Mouse (Mus musculus): ENCODE results near the gene Lama5. TPM values are rescaled to one million over a fixed set of nuclear protein-coding genes. Genes with fewer than 3 reads are reported as not detected.

Gene Lama5
- polyA plus RNA-seq, 1 experiment from 2014 or later: 1.6 TPM

- Histone ChIP-seq H3K9me3 (replicated peaks) (no peaks in the 10 kb centered on the region), H3K4me3 (replicated peaks) (no peak overlapping the region), H3K36me3 (replicated peaks) (no peaks in the 10 kb centered on the region), H3K27ac (replicated peaks) (no peak overlapping the region), H3K9ac (no peak overlapping the region), H3K27me3 (no peaks in the 10 kb centered on the region), H3K4me2 (no peak overlapping the region), H3K4me1 (replicated peaks) (peaks cover 60% of the 10 kb centered on the region)
- WGBS (ENCODE audit: insufficient replicate concordance): 83% methylated on average over 8 of the region's 8 CpGs
- ATAC-seq (ENCODE audit: insufficient read depth): no peak
Measured at GRCm38 (mm10) chr2:180234353-180234752, 8.7 kb upstream of the Lama5 start.

- no peak overlapping the region for H3K4me2 ChIP-seq
- no peak for ATAC-seq (ENCODE audit: insufficient read depth)
- WGBS (ENCODE audit: insufficient replicate concordance): 56% methylated on average over 7 of the region's 7 CpGs
Measured at GRCm38 (mm10) chr2:180233101-180233904, 7.6 kb upstream of the Lama5 start.

GRCm38 (mm10) chr2:180230482-180230881, 4.8 kb upstream of the Lama5 start:
- H3K4me2 ChIP-seq: no peak overlapping the region
- H3K4me3 ChIP-seq (replicated peaks): no peak overlapping the region
- H3K4me1 ChIP-seq (replicated peaks): peaks cover 46% of the 10 kb centered on the region
- no peaks in the 10 kb centered on the region for H3K36me3 ChIP-seq (replicated peaks)
- no peak overlapping the region for H3K9ac ChIP-seq
- H3K27me3 ChIP-seq: peaks cover 34% of the 10 kb centered on the region
- 60% methylated on average over 4 of the region's 4 CpGs for WGBS (ENCODE audit: insufficient replicate concordance)
- no peak overlapping the region for H3K27ac ChIP-seq (replicated peaks)
- no peaks in the 10 kb centered on the region for H3K9me3 ChIP-seq (replicated peaks)
- ATAC-seq (ENCODE audit: insufficient read depth): no peak

More at GRCm38 (mm10) chr2:180233101-180233904, 7.6 kb upstream of the Lama5 start:
- H3K27me3 ChIP-seq: peaks cover 6% of the 10 kb centered on the region; the same call in 1 of the 2 replicates
- no peak overlapping the region for H3K27ac ChIP-seq (replicated peaks)
- no peaks in the 10 kb centered on the region for H3K9me3 ChIP-seq (replicated peaks)
- peaks cover 54% of the 10 kb centered on the region for H3K4me1 ChIP-seq (replicated peaks)
- no peak overlapping the region for H3K4me3 ChIP-seq (replicated peaks)
- no peaks in the 10 kb centered on the region for H3K36me3 ChIP-seq (replicated peaks)
- H3K9ac ChIP-seq: no peak overlapping the region

- H3K4me3 ChIP-seq (replicated peaks): no peak overlapping the region
- H3K4me1 ChIP-seq (replicated peaks): peaks cover 44% of the 10 kb centered on the region
- no peaks in the 10 kb centered on the region for H3K9me3 ChIP-seq (replicated peaks)
- H3K27ac ChIP-seq (replicated peaks): no peak overlapping the region
- H3K4me2 ChIP-seq: no peak overlapping the region
- no peak overlapping the region for H3K9ac ChIP-seq
- peaks cover 48% of the 10 kb centered on the region for H3K27me3 ChIP-seq
- H3K36me3 ChIP-seq (replicated peaks): no peaks in the 10 kb centered on the region
- ATAC-seq (ENCODE audit: insufficient read depth): no peak
- WGBS (ENCODE audit: insufficient replicate concordance): 64% methylated on average over 3 of the region's 3 CpGs
Measured at GRCm38 (mm10) chr2:180229129-180229528, 3.5 kb upstream of the Lama5 start.

- Histone ChIP-seq H3K4me3 (replicated peaks) (no peak overlapping the region), H3K4me2 (no peak overlapping the region), H3K36me3 (replicated peaks) (no peaks in the 10 kb centered on the region), H3K9ac (no peak overlapping the region), H3K9me3 (replicated peaks) (no peaks in the 10 kb centered on the region), H3K27ac (replicated peaks) (no peak overlapping the region), H3K4me1 (replicated peaks) (peaks cover 41% of the 10 kb centered on the region), H3K27me3 (peaks cover 53% of the 10 kb centered on the region)
- no peak for ATAC-seq (ENCODE audit: insufficient read depth)
- WGBS (ENCODE audit: insufficient replicate concordance): 56% methylated on average over 7 of the region's 7 CpGs
Measured at GRCm38 (mm10) chr2:180228592-180228991, 2.9 kb upstream of the Lama5 start.

GRCm38 (mm10) chr2:180228060-180228458, 2.4 kb upstream of the Lama5 start:
- no peak overlapping the region for H3K27ac ChIP-seq (replicated peaks)
- H3K4me2 ChIP-seq: no peak overlapping the region
- H3K9ac ChIP-seq: no peak overlapping the region
- no peaks in the 10 kb centered on the region for H3K9me3 ChIP-seq (replicated peaks)
- WGBS (ENCODE audit: insufficient replicate concordance): 60% methylated on average over 6 of the region's 6 CpGs
- H3K4me3 ChIP-seq (replicated peaks): no peak overlapping the region
- H3K36me3 ChIP-seq (replicated peaks): no peaks in the 10 kb centered on the region
- ATAC-seq (ENCODE audit: insufficient read depth): no peak
- H3K27me3 ChIP-seq: peaks cover 59% of the 10 kb centered on the region
- peaks cover 35% of the 10 kb centered on the region for H3K4me1 ChIP-seq (replicated peaks)

GRCm38 (mm10) chr2:180227262-180228059, 1.8 kb upstream of the Lama5 start:
- Histone ChIP-seq H3K9me3 (replicated peaks) (no peaks in the 10 kb centered on the region), H3K4me2 (peak overlapping the region; percentile 54), H3K9ac (no peak overlapping the region), H3K4me3 (replicated peaks) (peak overlapping the region; percentile 35), H3K27ac (replicated peaks) (no peak overlapping the region), H3K27me3 (peaks cover 64% of the 10 kb centered on the region), H3K4me1 (replicated peaks) (peaks cover 30% of the 10 kb centered on the region), H3K36me3 (replicated peaks) (no peaks in the 10 kb centered on the region)
- 2% methylated on average over 21 of the region's 21 CpGs for WGBS (ENCODE audit: insufficient replicate concordance)
- ATAC-seq (ENCODE audit: insufficient read depth): peak; percentile 29; the same call in 1 of the 2 replicates

GRCm38 (mm10) chr2:180225044-180225761, 456 bp downstream of the Lama5 start:
- WGBS (ENCODE audit: insufficient replicate concordance): under 1% methylated on average over 55 of the region's 55 CpGs
- Histone ChIP-seq H3K27ac (replicated peaks) (no peak overlapping the region), H3K4me2 (peak overlapping the region; percentile 77), H3K27me3 (peaks cover 64% of the 10 kb centered on the region), H3K9me3 (replicated peaks) (no peaks in the 10 kb centered on the region), H3K9ac (no peak overlapping the region), H3K4me3 (replicated peaks) (peak overlapping the region; percentile 54), H3K4me1 (replicated peaks) (peaks cover 29% of the 10 kb centered on the region), H3K36me3 (replicated peaks) (no peaks in the 10 kb centered on the region)
- ATAC-seq (ENCODE audit: insufficient read depth): peak; percentile 2; the same call in 1 of the 2 replicates

GRCm38 (mm10) chr2:180224647-180225043, 1.0 kb downstream of the Lama5 start:
- WGBS (ENCODE audit: insufficient replicate concordance): 7% methylated on average over 13 of the region's 13 CpGs
- Histone ChIP-seq H3K27me3 (peaks cover 64% of the 10 kb centered on the region), H3K4me1 (replicated peaks) (peaks cover 29% of the 10 kb centered on the region), H3K9ac (no peak overlapping the region), H3K36me3 (replicated peaks) (no peaks in the 10 kb centered on the region), H3K9me3 (replicated peaks) (no peaks in the 10 kb centered on the region), H3K4me2 (peak overlapping the region; percentile 77), H3K4me3 (replicated peaks) (peak overlapping the region; percentile 54), H3K27ac (replicated peaks) (no peak overlapping the region)
- no peak for ATAC-seq (ENCODE audit: insufficient read depth)

GRCm38 (mm10) chr2:180222250-180222649, 3.4 kb downstream of the Lama5 start:
- no peak overlapping the region for H3K4me3 ChIP-seq (replicated peaks)
- H3K4me1 ChIP-seq (replicated peaks): peaks cover 22% of the 10 kb centered on the region
- whole genome bisulfite sequencing (ENCODE audit: insufficient replicate concordance): 39% methylated on average over 6 of the region's 6 CpGs
- H3K27me3 ChIP-seq: peaks cover 47% of the 10 kb centered on the region
- no peak overlapping the region for H3K27ac ChIP-seq (replicated peaks)
- H3K4me2 ChIP-seq: no peak overlapping the region
- no peaks in the 10 kb centered on the region for H3K36me3 ChIP-seq (replicated peaks)
- no peak for ATAC-seq (ENCODE audit: insufficient read depth)
- no peaks in the 10 kb centered on the region for H3K9me3 ChIP-seq (replicated peaks)
- no peak overlapping the region for H3K9ac ChIP-seq

- Histone ChIP-seq H3K4me1 (replicated peaks) (peaks cover 16% of the 10 kb centered on the region), H3K27me3 (peaks cover 35% of the 10 kb centered on the region), H3K4me2 (no peak overlapping the region), H3K9ac (no peak overlapping the region), H3K36me3 (replicated peaks) (no peaks in the 10 kb centered on the region), H3K4me3 (replicated peaks) (no peak overlapping the region), H3K27ac (replicated peaks) (no peak overlapping the region), H3K9me3 (replicated peaks) (no peaks in the 10 kb centered on the region)
- WGBS (ENCODE audit: insufficient replicate concordance): 72% methylated on average over 9 of the region's 9 CpGs
- ATAC-seq (ENCODE audit: insufficient read depth): no peak
Measured at GRCm38 (mm10) chr2:180221051-180221450, 4.6 kb downstream of the Lama5 start.

Data from liver, embryonic 15.5 days (tissue).